Mouse (Mus musculus): ENCODE data around the gene Vax2. TPM values are rescaled to one million over a fixed set of nuclear protein-coding genes. Genes with fewer than 3 reads are reported as not detected.

The Vax2 gene
- polyA plus RNA-seq (2012; rRNA removed) = not detected in 2 replicates

DNA sequence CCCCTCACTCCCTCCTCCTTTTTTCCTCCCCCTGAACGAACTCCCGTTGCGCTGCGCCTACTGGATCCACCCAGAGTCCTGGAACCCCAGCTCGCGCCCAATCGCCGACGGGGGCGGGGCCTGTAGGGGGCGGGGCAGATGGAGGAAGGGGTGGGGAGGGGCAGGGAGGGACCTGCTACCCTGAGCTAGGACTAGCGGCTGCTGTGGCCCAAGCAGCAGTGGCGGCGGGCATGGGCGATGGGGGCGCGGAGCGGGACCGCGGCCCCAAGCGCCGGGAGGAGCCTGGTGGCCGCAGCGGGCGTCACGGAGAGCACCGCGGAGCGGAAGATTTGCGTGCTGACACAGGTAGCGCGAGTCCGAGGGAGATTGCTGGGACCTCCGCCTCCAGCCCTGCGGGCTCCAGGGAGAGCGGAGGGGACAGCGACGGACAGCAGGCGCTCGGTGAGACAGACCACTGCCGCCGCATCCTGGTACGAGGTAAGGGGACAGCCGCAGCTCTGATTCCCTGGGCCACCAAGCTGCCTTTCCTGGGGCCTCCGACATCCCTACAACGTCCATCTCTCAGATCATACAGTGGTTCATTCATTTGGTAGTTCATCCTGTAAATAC is at the start of gene Vax2:
Gene Vax2, plus strand, starts transcription at position 198 of the 609 bp plus-strand sequence.
- no peak for DNase-seq (ENCODE audit: low read depth, low spot score)
- 1% methylated on average over 45 of the region's 46 CpGs for WGBS

DNA sequence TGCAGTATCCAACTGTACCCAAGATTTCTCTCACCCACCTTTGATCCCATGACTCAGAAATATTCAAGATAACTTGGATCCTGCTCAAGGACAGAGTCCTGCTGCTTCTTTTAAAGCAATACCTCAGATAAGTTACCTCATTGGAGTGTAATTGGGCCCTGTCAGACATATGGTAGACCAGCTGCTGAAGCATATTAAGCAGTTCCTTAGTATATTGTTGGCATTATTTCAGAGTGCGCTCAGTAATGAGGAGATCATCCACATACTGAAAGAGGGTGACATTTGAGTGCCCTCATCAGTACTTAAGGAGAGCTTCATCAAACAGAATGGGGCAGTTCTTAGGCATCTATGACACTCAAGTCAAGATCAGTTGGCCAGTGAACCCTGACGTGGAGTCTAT is 46.1 kb upstream of the Vax2 start:
- DNase-seq (ENCODE audit: low read depth, low spot score) = no peak
- WGBS = 86% methylated on average over 2 of the region's 2 CpGs

DNA sequence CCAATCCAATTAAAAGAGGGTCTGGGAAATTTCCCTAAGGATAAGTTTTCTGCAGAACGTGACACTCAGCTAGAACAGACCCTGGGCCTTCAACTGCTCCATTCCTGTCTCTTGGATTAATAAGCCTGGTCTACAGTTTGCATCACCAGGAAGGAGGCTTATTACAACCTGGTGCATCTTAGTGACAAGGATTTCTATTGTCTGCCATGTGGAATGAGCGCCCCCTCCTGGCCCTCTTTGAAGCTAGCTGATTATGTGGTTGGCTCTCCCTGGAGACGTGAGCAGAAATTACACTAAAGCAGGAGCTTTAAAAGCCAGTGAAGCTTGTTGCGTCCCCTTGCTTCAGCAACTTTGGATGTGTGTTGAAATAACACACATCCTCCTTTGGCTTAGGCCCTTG is 37.7 kb upstream of the Vax2 start:
- DNase-seq (ENCODE audit: low read depth, low spot score) = peak; percentile 11
- 11% methylated on average over 4 of the region's 4 CpGs for WGBS

DNA sequence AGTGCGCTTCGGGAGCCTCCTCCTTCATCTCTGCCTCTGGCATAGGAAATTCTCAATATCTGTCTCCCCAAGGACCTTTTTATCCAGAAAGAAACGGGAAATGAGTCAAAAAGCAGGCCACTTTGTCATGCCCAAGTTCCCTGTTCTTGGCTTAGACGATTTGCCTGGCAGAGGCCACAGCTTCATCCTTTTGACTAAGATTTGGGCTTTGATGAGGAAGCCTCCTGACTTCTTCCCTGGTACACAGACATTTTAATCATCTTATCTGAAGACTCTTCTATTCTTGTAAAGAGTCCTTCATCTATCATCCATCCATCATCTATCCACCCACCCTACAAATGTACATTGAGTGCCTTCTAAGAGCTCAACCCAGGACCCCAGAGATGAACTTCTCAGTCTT is 33.3 kb upstream of the Vax2 start, which contains the start of gene Cd207:
Gene Cd207, minus strand, starts transcription at position 101 of the 400 bp plus-strand sequence.
- WGBS = 62% methylated on average over 4 of the region's 4 CpGs
- DNase-seq (ENCODE audit: low read depth, low spot score) = no peak

DNA sequence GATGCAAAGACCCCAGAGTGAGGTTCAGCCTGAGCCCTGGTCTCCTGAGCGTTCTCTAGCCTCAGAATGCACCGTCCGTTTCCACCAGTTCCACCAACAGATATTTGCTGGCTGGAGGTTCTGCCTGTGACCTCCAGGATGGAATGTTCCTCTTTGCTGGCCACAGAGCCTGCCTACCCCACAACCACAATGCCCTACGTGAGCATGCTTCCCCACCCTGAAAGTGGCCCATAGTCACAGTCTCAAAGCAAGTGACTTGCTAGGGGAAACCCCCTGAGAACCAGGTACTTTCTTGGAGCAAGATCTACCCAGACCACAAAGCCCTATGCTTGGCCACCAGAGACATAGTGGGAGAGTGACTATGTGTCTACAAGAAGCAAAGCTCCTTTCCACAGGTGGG is 21.7 kb upstream of the Vax2 start:
- WGBS = 72% methylated on average over 4 of the region's 4 CpGs
- DNase-seq (ENCODE audit: low read depth, low spot score) = no peak

DNA sequence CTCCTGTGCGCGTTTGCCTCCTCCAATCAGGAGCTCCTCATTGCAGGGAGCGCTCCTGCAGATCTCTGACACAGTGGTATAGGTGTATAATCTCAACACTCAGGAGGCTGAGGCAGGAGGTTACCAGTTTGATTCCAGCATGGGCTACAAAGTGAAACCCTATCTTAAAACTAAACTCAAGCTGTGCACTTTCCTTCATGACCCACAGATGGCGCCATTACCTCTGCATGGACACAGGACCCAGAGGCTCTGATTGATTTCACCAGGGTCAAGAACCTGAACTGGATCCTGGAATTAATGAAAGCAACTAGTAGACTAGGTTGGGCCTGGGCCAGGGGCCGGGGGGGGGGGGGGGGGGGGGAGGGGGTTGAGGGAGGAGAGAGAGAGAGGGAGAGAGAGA is 20.8 kb upstream of the Vax2 start:
- 43% methylated on average over 4 of the region's 5 CpGs for WGBS
- DNase-seq (ENCODE audit: low read depth, low spot score) = peak; percentile 16

DNA sequence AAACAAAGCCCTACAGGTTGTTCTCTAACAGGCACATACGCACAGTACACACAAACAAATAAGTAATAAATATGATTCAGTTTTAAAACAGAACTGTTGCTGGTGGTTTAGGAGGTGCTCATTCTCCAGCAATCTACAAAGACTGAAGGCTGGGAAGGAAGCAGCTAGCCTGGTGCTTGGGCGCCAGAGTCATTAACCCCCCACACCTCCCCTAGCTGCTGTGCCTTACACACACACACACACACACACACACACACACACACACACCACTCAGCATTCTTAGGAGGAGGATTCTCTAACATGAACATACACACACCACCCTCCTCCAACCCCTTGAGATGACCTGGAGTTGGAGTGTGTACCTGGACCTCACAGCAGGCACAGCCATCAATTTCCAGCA is 20.1 kb upstream of the Vax2 start:
- WGBS = 57% methylated on average over 2 of the region's 2 CpGs
- no peak for DNase-seq (ENCODE audit: low read depth, low spot score)

DNA sequence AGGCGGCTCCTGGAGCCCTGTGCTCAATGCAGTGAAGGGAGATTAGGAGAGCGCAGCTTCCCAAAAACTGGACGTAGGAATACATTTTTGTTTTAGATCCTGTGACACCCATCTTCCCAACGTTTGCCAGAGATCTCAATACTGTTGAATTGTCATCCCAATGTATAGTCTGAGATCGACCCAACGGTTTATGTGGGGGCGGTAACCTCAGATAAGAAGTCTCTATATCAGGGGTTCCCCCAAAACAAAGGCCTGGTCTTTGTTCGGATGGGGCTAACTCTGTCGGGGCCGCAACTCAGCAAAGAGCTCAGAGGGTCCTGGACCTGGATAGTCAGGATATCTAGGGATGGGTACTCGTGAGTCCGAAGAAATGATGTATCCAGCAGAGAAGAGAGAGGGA is 18.1 kb upstream of the Vax2 start:
- no peak for DNase-seq (ENCODE audit: low read depth, low spot score)
- WGBS = 8% methylated on average over 12 of the region's 12 CpGs

DNA sequence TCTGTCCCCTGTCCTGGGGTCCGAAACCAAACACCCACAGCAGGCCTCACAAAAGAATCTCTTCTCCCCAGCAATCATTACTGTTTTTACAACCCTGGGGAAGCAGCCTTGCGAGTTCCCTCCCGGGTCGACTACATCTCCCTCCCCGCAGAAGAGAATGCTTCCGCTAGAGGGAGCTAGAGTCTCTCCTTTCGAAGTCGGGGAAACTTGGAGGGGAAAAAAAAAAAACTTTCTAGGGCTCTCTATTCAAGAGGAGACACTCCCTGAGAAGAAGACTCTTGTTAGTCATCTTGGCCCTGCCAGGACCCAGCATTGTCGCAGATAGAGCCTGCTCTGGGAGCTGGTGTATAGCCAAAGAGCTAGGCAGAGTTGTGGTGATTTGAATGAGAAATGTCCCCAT is 17.2 kb upstream of the Vax2 start:
- 1% methylated on average over 9 of the region's 9 CpGs for WGBS
- DNase-seq (ENCODE audit: low read depth, low spot score) = peak; percentile 27

DNA sequence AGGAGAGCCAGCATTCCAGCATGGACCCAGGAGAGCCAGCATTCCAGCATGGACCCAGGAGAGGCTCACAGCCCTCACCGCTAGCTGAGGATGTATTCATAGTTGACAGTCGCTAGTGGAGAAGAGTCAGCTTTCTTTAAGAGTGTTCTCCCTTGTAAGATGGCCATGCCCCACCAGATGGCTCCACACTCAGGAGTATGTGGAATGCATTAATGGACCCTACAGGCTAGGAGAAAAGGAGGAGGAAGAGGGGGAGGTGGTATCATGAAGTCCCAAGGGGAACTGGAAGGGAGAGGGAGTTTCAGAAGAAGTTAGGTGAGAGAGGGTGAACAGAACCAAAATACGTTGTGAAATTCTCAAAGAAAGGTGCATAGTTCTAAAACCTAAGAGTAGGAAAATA is 15.3 kb upstream of the Vax2 start:
- WGBS = 10% methylated on average over 3 of the region's 3 CpGs

DNA sequence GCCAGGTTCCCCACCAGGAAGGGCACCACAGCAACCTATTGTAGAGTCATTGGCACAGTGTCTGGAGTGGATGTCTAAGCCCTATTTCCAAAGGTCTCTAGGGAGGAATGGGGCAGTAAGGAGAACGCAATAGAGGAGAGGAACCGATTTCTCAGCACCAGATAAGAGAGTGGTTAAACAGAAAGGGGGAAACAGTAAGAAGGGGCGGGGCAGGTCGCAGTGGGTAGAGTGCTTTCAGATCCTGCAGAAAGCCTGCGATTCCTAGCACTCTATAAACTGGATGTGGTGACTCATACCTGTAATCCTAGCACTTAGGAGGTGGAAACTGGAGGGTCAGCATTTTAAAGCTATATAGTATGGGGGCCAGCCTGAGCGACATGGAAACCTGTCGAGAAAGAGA is 14.4 kb upstream of the Vax2 start:
- 2% methylated on average over 7 of the region's 7 CpGs for WGBS

More for the DNA sequence above, 15.3 kb upstream of the Vax2 start:
- no peak for DNase-seq (ENCODE audit: low read depth, low spot score)

DNA sequence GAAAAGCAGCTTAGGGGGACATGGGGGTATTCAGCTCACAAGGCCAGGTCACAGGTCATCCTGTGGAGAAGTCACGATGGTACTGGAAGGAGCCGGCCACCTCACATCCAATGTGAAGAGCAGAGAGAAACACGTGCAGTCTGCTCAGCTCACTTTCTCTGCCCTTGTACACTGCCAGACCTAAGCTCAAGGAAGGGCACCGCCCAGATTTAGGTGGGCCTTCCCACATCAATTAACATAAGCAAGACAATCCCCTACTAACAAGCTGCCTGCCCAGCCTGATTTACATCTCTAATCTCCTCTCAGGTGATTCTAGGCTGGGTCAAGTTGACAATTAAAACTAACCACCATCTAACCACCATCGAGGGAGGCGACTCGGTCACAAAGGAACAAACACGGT is 13.1 kb upstream of the Vax2 start:
- DNase-seq (ENCODE audit: low read depth, low spot score) = no peak
- WGBS = 8% methylated on average over 8 of the region's 8 CpGs

More for the DNA sequence above, 14.4 kb upstream of the Vax2 start:
- DNase-seq (ENCODE audit: low read depth, low spot score) = no peak

DNA sequence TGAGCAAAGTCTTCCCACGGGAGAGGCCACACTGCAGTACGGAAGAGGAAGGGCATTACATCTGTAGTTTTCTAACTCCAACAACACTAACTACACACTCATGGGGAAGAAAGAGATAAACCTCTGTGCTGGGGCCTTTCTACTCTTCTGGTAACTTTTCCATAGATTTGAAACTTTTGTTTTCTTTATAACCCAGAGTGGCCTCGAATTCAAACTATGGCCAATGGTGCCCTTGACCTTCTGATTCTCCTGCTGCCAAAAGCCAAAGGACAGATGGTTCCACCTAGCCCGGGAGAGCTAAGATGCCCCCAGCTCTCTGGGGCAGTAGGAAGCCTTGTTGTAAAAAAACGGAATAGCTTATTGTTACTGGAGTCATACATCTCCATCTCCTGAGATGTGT is 11.1 kb upstream of the Vax2 start:
- DNase-seq (ENCODE audit: low read depth, low spot score) = no peak
- 7% methylated on average over 5 of the region's 5 CpGs for WGBS

DNA sequence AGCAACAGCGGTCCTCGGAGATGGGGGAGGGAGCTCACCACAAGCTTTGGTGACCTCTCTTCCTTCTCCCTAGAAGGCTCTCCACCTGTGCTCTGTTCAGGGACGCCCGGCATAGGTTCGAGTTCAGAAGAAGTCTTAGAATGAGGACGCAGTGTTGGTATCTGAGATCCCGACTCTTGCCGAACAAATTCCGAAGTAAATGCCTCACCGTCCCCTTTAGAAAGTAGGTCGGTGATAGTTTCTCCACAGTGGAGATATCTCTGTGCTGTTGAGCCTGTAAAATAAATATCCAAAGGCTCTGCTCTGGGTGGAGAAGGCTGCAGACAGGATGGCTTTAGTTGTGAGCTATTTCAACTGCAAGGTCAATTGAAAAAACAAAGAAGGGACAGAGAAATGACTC is 10.1 kb upstream of the Vax2 start:
- no peak for DNase-seq (ENCODE audit: low read depth, low spot score)
- 2% methylated on average over 11 of the region's 11 CpGs for WGBS

DNA sequence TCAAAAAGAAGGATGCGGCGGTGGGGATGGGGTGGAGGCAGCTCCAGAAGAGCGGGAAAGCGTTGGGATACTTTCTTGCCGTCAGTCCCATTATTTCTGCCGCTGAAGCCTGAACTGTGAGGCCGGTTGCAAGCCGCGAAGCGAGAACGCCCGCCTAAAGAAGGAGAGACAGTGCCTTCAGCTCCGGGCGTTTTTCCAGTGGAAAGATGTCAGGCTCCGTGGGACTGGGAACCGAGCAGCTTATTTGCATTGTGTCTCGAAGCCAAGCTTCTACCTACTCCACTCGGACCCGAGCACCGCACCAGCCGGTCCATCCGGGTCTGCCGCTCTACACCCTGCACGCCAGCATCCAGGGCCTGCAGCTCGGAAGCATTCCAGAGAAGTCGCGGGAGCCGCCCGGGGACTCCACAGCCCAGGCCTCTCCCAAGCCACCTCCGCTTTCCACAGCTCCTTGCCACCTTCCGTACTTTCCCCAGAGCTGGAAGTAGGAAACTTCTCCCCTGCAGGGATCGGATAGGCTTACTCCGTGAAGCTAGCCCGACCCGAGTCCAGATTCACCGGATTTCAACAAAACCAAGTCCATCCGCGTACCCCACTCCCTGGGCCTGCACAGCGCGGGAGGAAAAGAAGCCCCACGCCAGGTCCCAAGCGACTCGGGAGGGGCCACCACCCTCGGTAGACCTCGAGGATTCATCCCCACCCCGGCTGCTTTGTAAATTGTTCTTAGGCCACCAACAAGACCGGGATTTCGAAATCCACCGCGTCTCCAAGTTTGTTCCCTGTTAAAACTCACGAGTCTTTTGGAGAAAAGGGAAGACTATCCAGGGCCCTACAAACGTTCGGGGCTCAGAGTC is 8.7 kb upstream of the Vax2 start:
- no peak for DNase-seq (ENCODE audit: low read depth, low spot score)
- WGBS = 3% methylated on average over 53 of the region's 53 CpGs

DNA sequence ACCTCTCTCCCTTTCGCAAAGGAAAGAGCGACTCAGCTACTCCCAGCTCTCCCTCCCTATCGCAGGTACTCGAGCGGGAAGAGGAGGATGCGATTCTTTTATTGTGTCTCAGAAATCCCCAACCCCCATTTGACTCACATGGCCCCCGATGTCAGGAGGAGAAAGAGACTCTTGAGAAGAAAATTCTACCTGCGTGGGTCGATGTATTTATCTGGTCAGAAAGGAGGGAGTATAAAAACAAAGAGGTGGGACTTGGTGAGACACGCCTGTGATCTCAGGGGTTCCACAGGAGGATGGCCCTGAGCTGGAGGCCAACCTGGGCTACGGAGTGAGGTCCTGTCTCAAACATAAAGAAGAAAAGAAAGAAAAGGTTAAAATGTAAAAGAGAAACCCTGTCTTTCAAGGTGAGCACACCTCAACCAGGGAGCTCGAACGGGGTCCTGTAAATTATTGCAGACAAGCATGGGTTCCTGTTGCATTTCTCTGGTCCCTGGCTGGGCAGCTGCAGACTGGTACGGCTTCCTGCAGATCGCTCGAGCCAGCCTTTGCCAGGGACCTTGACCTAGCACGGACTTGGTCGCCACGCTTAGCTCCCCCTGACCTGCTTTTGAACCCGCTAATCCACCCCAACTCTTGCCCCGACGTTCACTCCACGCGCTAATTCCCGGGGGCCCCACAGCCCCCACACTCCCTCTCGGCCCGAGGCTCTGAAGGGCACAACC is 7.9 kb upstream of the Vax2 start:
- 3% methylated on average over 27 of the region's 27 CpGs for WGBS
- no peak for DNase-seq (ENCODE audit: low read depth, low spot score)

DNA sequence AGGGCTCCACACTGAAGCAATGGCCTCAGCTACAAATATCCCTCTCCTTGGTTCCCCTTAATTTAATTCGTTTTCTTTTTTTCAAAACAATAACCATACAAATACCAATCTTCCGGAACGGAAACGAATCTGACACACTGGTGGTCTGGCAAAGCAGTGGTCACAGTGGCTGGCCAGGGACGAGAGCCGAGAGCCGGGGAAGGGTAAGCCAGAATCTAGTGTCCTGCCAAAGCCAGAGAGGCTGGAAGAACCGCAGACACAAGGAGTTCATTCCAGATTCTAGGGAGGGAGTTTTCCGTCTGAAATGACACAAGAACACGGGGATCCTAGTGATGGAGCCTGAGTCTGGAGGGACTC is 7.4 kb upstream of the Vax2 start:
- WGBS = 1% methylated on average over 10 of the region's 10 CpGs
- no peak for DNase-seq (ENCODE audit: low read depth, low spot score)

DNA sequence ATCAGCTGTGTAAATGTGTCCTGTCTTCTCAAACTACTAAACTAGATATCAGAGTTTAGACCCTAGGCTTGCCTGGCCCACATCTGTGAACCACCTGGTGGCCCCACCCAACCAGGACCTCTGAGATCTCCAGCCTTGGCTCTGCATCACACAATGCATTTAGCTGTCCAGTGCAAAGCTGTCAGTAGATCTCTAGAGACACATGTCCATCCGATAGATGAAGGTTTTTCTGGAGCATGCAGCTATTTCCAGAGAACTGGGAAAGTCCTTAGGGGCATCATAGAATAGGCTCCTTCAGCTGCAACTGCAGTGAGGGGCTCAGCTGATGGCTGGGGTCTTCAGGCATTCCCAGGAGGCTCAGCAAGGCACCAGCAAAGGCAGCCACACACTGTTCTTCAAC is 6.8 kb upstream of the Vax2 start:
- DNase-seq (ENCODE audit: low read depth, low spot score) = no peak
- 22% methylated on average over 1 of the region's 1 CpGs for WGBS

DNA sequence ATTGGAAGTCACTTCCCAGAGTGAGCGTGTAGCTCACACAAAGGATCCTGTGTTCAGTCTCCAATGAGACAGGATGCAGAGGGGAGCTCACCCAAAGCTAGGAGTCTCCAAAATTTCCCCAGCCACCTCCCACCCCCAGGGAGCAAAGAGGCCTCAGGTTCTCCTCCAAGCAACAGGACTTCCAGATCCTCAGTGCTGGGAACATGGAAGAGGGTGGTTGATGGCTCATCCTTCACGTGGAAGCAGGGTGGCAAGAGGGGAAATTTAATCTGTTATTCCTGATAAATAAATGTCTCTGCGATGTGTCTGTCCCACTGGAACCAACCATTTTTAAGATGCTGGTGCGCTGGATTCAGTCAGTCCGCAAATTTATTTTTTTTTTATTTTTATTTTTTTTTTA is 6.4 kb upstream of the Vax2 start:
- 29% methylated on average over 5 of the region's 5 CpGs for WGBS
- no peak for DNase-seq (ENCODE audit: low read depth, low spot score)

DNA sequence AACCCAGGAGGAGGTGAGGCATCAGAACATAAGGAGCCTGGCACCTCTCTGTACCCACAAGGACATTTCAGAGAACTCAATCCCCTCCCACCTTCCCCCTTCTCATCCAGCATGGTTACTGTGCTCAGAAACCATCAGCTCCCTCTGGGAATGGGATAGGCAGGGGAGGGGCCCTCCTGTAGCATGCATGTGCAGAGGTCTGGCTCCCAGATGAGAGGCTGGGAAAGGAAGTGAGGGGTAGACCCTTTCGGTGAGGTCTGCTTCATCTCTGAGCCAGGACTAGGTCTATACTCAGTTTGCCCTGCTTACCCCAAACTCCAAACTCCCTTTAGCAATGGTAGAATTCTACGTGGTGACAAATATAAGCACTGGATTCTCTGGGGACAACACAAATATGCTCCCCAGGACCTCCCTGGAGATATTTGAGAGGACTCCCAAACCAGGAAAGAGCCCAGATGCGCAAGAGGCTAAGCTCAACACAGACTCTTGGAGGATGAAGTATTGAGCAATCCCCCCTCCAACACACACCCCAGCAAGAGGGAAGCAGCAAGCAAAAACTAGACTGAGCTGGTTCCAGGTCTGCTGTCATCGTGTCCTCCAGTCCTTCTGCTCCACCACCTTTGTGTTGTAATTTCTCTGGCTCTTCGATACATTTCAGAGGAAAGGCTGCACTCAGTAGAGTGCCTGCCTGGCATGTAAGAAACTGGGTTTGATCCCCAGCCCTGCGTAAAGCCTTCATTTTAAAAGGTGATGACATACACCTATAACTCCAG is 3.1 kb upstream of the Vax2 start:
- DNase-seq (ENCODE audit: low read depth, low spot score) = no peak
- 7% methylated on average over 6 of the region's 6 CpGs for WGBS

Measured in large intestine, adult 2 months (tissue).